Mouse (Mus musculus) MEL-GATA-1-ER (cell line): Measurements from ENCODE around the gene Nckap1.
A peak's percentile ranks its signal among the peaks of the same experiment; 100 is the strongest.

Experiments used
- DNase-seq: peaks from one replicate; pipeline ENCODE4 v3.0.0-alpha.2; 2012; ENCODE audit warnings: low read depth; ENCODE audit errors: extremely low read depth

The Nckap1 gene

GRCm38 (mm10) chr2:80581043-80581711 lies at the start of gene Nckap1:
Gene Nckap1 (minus strand): TSS chr2:80581380.
- DNase-seq = no peak

- DNase-seq = no peak
Observed at GRCm38 (mm10) chr2:80624523-80624922, 43.3 kb upstream of the Nckap1 start.

GRCm38 (mm10) chr2:80621921-80622320 lies 40.7 kb upstream of the Nckap1 start:
- no peak for DNase-seq

GRCm38 (mm10) chr2:80618991-80619390 lies 37.8 kb upstream of the Nckap1 start:
- no peak for DNase-seq

GRCm38 (mm10) chr2:80616854-80617737 lies 35.9 kb upstream of the Nckap1 start, which contains the start of the genes Dusp19 and Nup35:
Gene Dusp19 (plus strand): TSS chr2:80617045.
Gene Nup35 (plus strand): TSS chr2:80617236.
- peak; percentile 91 for DNase-seq

- no peak for DNase-seq
Observed at GRCm38 (mm10) chr2:80612796-80613195, 31.6 kb upstream of the Nckap1 start.

GRCm38 (mm10) chr2:80612286-80612685 lies 31.1 kb upstream of the Nckap1 start:
- DNase-seq = no peak

GRCm38 (mm10) chr2:80603771-80604426 lies 22.7 kb upstream of the Nckap1 start:
- DNase-seq = no peak

- DNase-seq = no peak
Observed at GRCm38 (mm10) chr2:80602756-80603155, 21.6 kb upstream of the Nckap1 start.

GRCm38 (mm10) chr2:80600611-80601010 lies 19.4 kb upstream of the Nckap1 start:
- DNase-seq = no peak

GRCm38 (mm10) chr2:80599850-80600249 lies 18.7 kb upstream of the Nckap1 start:
- no peak for DNase-seq

- DNase-seq = no peak
Observed at GRCm38 (mm10) chr2:80596960-80597359, 15.8 kb upstream of the Nckap1 start.

GRCm38 (mm10) chr2:80594215-80594918 lies 13.2 kb upstream of the Nckap1 start:
- no peak for DNase-seq

GRCm38 (mm10) chr2:80582356-80582755 lies 1.2 kb upstream of the Nckap1 start:
- DNase-seq = no peak

- DNase-seq = no peak
Observed at GRCm38 (mm10) chr2:80580311-80580961, 744 bp downstream of the Nckap1 start.

GRCm38 (mm10) chr2:80579253-80579891 lies 1.8 kb downstream of the Nckap1 start:
- peak; percentile 46 for DNase-seq

- DNase-seq = no peak
Observed at GRCm38 (mm10) chr2:80577286-80577685, 3.9 kb downstream of the Nckap1 start.

GRCm38 (mm10) chr2:80570656-80571055 lies 10.5 kb downstream of the Nckap1 start:
- no peak for DNase-seq

- no peak for DNase-seq
Observed at GRCm38 (mm10) chr2:80567411-80567810, 13.8 kb downstream of the Nckap1 start.

GRCm38 (mm10) chr2:80562253-80562652 lies 18.9 kb downstream of the Nckap1 start:
- no peak for DNase-seq
